Mouse (Mus musculus) stomach, embryonic 15.5 days (tissue): Measurements from ENCODE around the gene Gm20388. TPM values are rescaled to one million over a fixed set of nuclear protein-coding genes. Genes with fewer than 3 reads are reported as not detected.

Source experiments
- ATAC-seq: fragments of 200-750 bp; cut with Nextera tagmentation; 2 replicates; pipeline ENCODE4 v1.8.0; 2017; ENCODE audit warnings: low read depth, moderate number of reproducible peaks, moderate TSS enrichment; ENCODE audit not compliant: insufficient read depth, low FRiP score
- H3K27ac ChIP-seq: fragments of 300-500 bp; sonication (generic); 2 replicates; pipeline ENCODE4 v1.5.1; 2015; ENCODE audit warnings: mild to moderate bottlenecking, inconsistent platforms
- H3K27me3 ChIP-seq: fragments of 300-500 bp; sonication (generic); replicated peaks from 2 replicates; pipeline ENCODE4 v1.6.1; 2015; ENCODE audit warnings: inconsistent platforms
- H3K36me3 ChIP-seq: fragments of 300-500 bp; sonication (generic); 2 replicates; pipeline ENCODE4 v1.6.1; 2015; ENCODE audit warnings: inconsistent platforms
- H3K4me1 ChIP-seq: fragments of 300-500 bp; sonication (generic); 2 replicates; pipeline ENCODE4 v1.6.1; 2015; ENCODE audit warnings: inconsistent platforms
- H3K4me2 ChIP-seq: fragments of 300-500 bp; sonication (generic); 2 replicates; pipeline ENCODE4 v1.6.1; 2015; ENCODE audit warnings: mild to moderate bottlenecking, inconsistent platforms
- H3K4me3 ChIP-seq: fragments of 300-500 bp; sonication (generic); replicated peaks from 2 replicates; pipeline ENCODE4 v1.5.1; 2015; ENCODE audit warnings: inconsistent platforms
- H3K9ac ChIP-seq: fragments of 300-500 bp; sonication (generic); 2 replicates; pipeline ENCODE4 v1.6.1; 2015; ENCODE audit warnings: inconsistent platforms
- H3K9me3 ChIP-seq: fragments of 300-500 bp; sonication (generic); 2 replicates; pipeline ENCODE4 v1.6.1; 2016; ENCODE audit warnings: inconsistent platforms
- WGBS: fragments of 180-500 bp; shearing (Covaris S2); methylation state at CpG from one replicate; pipeline ENCODE4 v1.1.7; 2015; 5-methylcytosine and 5-hydroxymethylcytosine counted together
- polyA plus RNA-seq: library from polyadenylated mRNA; unstranded; fragments of >200 nt; fragmentation: Nextera tagmentation; extraction: Ambion mirVana; gene quantifications from 2 replicates; pipeline ENCODE4 v1.2.1, GENCODE M21; 2015

Gm20388 gene
- polyA plus RNA-seq, 1 experiment from 2014 or later, result not detected

GRCm38 (mm10) chr8:123966896-123967295 is 4056.3 kb downstream of the Gm20388 start:
- Histone ChIP-seq H3K36me3 (peaks cover 23% of the 10 kb centered on the region), H3K4me1 (no peaks in the 10 kb centered on the region), H3K9ac (no peak overlapping the region), H3K27me3 (no peaks in the 10 kb centered on the region), H3K9me3 (no peaks in the 10 kb centered on the region), H3K4me3 (no peak overlapping the region), H3K27ac (no peak overlapping the region), H3K4me2 (no peak overlapping the region)
- no peak for ATAC-seq
- 66% methylated on average over 2 of the region's 2 CpGs for WGBS

GRCm38 (mm10) chr8:123973495-123973894 is 4062.9 kb downstream of the Gm20388 start:
- Histone ChIP-seq H3K4me1 (peaks cover 5% of the 10 kb centered on the region; the same call in 1 of the 2 replicates), H3K27ac (no peak overlapping the region), H3K4me3 (no peak overlapping the region), H3K9me3 (no peaks in the 10 kb centered on the region), H3K4me2 (no peak overlapping the region), H3K27me3 (no peaks in the 10 kb centered on the region), H3K36me3 (no peaks in the 10 kb centered on the region), H3K9ac (no peak overlapping the region)
- peak; percentile 48; the same call in 1 of the 2 replicates for ATAC-seq
- 66% methylated on average over 1 of the region's 1 CpGs for WGBS

GRCm38 (mm10) chr8:123977499-123977898 is 4066.9 kb downstream of the Gm20388 start:
- H3K9me3 ChIP-seq, result no peaks in the 10 kb centered on the region
- no peak for ATAC-seq
- H3K4me1 ChIP-seq, result peaks cover 21% of the 10 kb centered on the region
- WGBS, result 76% methylated on average over 4 of the region's 4 CpGs
- H3K27ac ChIP-seq, result no peak overlapping the region
- H3K9ac ChIP-seq, result no peak overlapping the region
- no peaks in the 10 kb centered on the region for H3K36me3 ChIP-seq
- H3K27me3 ChIP-seq, result no peaks in the 10 kb centered on the region
- no peak overlapping the region for H3K4me2 ChIP-seq
- H3K4me3 ChIP-seq, result no peak overlapping the region

- H3K36me3 ChIP-seq, result no peaks in the 10 kb centered on the region
- H3K27me3 ChIP-seq, result no peaks in the 10 kb centered on the region
- H3K4me3 ChIP-seq, result no peak overlapping the region
- 27% methylated on average over 14 of the region's 14 CpGs for WGBS
- H3K27ac ChIP-seq, result peak overlapping the region; percentile 31
- no peak overlapping the region for H3K9ac ChIP-seq
- no peaks in the 10 kb centered on the region for H3K9me3 ChIP-seq
- peak overlapping the region; percentile 19; the same call in 1 of the 2 replicates for H3K4me2 ChIP-seq
- H3K4me1 ChIP-seq, result peaks cover 23% of the 10 kb centered on the region
- ATAC-seq, result no peak
Measured at GRCm38 (mm10) chr8:123978166-123978838, 4067.7 kb downstream of the Gm20388 start.

- Histone ChIP-seq H3K9ac (no peak overlapping the region), H3K4me3 (no peak overlapping the region), H3K4me1 (peaks cover 23% of the 10 kb centered on the region), H3K27ac (peak overlapping the region; percentile 31), H3K36me3 (no peaks in the 10 kb centered on the region), H3K9me3 (no peaks in the 10 kb centered on the region), H3K27me3 (no peaks in the 10 kb centered on the region), H3K4me2 (peak overlapping the region; percentile 19; the same call in 1 of the 2 replicates)
- peak; percentile 83 for ATAC-seq
- WGBS, result 59% methylated on average over 8 of the region's 8 CpGs
Measured at GRCm38 (mm10) chr8:123978926-123979325, 4068.3 kb downstream of the Gm20388 start.

- Histone ChIP-seq H3K4me2 (no peak overlapping the region), H3K4me1 (peaks cover 23% of the 10 kb centered on the region), H3K9ac (no peak overlapping the region), H3K27me3 (no peaks in the 10 kb centered on the region), H3K36me3 (no peaks in the 10 kb centered on the region), H3K9me3 (no peaks in the 10 kb centered on the region), H3K27ac (no peak overlapping the region), H3K4me3 (no peak overlapping the region)
- WGBS, result 71% methylated on average over 4 of the region's 4 CpGs
- ATAC-seq, result no peak
Measured at GRCm38 (mm10) chr8:123980239-123980638, 4069.6 kb downstream of the Gm20388 start.

- Histone ChIP-seq H3K4me2 (peak overlapping the region; percentile 93), H3K27me3 (no peaks in the 10 kb centered on the region), H3K4me1 (peaks cover 23% of the 10 kb centered on the region), H3K9ac (peak overlapping the region; percentile 12; the same call in 1 of the 2 replicates), H3K4me3 (peak overlapping the region; percentile 83), H3K36me3 (no peaks in the 10 kb centered on the region), H3K9me3 (no peaks in the 10 kb centered on the region), H3K27ac (no peak overlapping the region)
- 33% methylated on average over 4 of the region's 4 CpGs for WGBS
- ATAC-seq, result no peak
Measured at GRCm38 (mm10) chr8:123981674-123982073, 4071.0 kb downstream of the Gm20388 start.

GRCm38 (mm10) chr8:123982291-123982793 is 4071.7 kb downstream of the Gm20388 start:
- Histone ChIP-seq H3K27ac (peak overlapping the region; percentile 96), H3K4me3 (peak overlapping the region; percentile 83), H3K9me3 (no peaks in the 10 kb centered on the region), H3K36me3 (no peaks in the 10 kb centered on the region), H3K4me1 (peaks cover 23% of the 10 kb centered on the region), H3K4me2 (peak overlapping the region; percentile 93), H3K27me3 (no peaks in the 10 kb centered on the region), H3K9ac (peak overlapping the region; percentile 86)
- ATAC-seq, result no peak
- under 1% methylated on average over 48 of the region's 48 CpGs for WGBS

- H3K4me3 ChIP-seq, result peak within 1 kb of the TSS; percentile 83
- no peaks in the 10 kb centered on the region for H3K27me3 ChIP-seq
- H3K27ac ChIP-seq, result peak within 1 kb of the TSS; percentile 96
- peaks cover 19% of the 10 kb centered on the region for H3K4me1 ChIP-seq
- H3K36me3 ChIP-seq, result no peaks in the 10 kb centered on the region
- under 1% methylated on average over 45 of the region's 56 CpGs for WGBS
- H3K9me3 ChIP-seq, result no peaks in the 10 kb centered on the region
- H3K4me2 ChIP-seq, result peak within 1 kb of the TSS; percentile 93
- ATAC-seq, result peak; percentile 95
- H3K9ac ChIP-seq, result peak within 1 kb of the TSS; percentile 86
Measured at GRCm38 (mm10) chr8:123982826-123983400, 4072.3 kb downstream of the Gm20388 start, which contains the start of gene Abcb10. Abcb10 (minus strand) TSS chr8:123983122.

GRCm38 (mm10) chr8:123988605-123989038 is 4078.0 kb downstream of the Gm20388 start:
- Histone ChIP-seq H3K4me2 (no peak overlapping the region), H3K4me3 (no peak overlapping the region), H3K36me3 (0 out of 2 replicates have a peak, but pooled peaks cover 2% of the 10 kb centered on the region), H3K9ac (no peak overlapping the region), H3K27me3 (no peaks in the 10 kb centered on the region), H3K4me1 (peaks cover 9% of the 10 kb centered on the region; the same call in 1 of the 2 replicates), H3K27ac (peak overlapping the region; percentile 76), H3K9me3 (no peaks in the 10 kb centered on the region)
- peak; percentile 89 for ATAC-seq
- WGBS, result 46% methylated on average over 6 of the region's 6 CpGs

- no peak overlapping the region for H3K4me2 ChIP-seq
- no peaks in the 10 kb centered on the region for H3K27me3 ChIP-seq
- H3K36me3 ChIP-seq, result 0 out of 2 replicates have a peak, but pooled peaks cover 2% of the 10 kb centered on the region
- no peak overlapping the region for H3K4me3 ChIP-seq
- H3K9me3 ChIP-seq, result no peaks in the 10 kb centered on the region
- no peak overlapping the region for H3K9ac ChIP-seq
- H3K27ac ChIP-seq, result peak overlapping the region; percentile 76
- WGBS, result 39% methylated on average over 7 of the region's 7 CpGs
- peaks cover 9% of the 10 kb centered on the region; the same call in 1 of the 2 replicates for H3K4me1 ChIP-seq
- ATAC-seq, result no peak; the same call in 1 of the 2 replicates
Measured at GRCm38 (mm10) chr8:123989128-123989527, 4078.5 kb downstream of the Gm20388 start.
